Mouse (Mus musculus) c-Kit-positive CD71-positive TER-119-positive erythroid progenitor cells, embryonic 14.5 days (primary cell): ENCODE data around the gene Med24.

Source experiments
- DNase-seq: peaks from one replicate; pipeline ENCODE4 v3.0.0-alpha.2; 2013; ENCODE audit warnings: low spot score

Med24 gene

GRCm38 (mm10) chr11:98765421-98766309, 36.4 kb upstream of the Med24 start:
- DNase-seq: no peak

DNA sequence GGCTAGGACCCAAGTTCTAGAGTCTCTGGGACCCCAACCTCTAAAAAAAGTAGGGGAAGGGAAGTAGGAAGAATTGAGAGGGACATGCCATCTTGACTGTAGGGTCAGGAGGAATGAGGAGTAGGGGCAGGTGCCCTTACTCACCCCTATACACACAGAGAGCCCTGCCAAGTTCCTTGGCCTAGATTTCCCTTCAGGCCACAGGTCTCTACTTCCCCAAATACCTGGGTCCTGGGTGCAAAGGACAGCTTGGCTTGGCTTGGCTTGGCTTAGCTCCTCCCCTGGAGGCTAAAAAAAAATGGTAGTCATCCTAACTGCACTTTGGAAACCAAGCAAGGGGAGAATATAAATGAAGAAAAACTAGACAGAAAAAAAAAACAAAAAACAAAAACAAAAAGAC, 35.5 kb upstream of the Med24 start:
- no peak for DNase-seq

- DNase-seq: no peak
Measured at GRCm38 (mm10) chr11:98764091-98764490, 34.9 kb upstream of the Med24 start.

DNA sequence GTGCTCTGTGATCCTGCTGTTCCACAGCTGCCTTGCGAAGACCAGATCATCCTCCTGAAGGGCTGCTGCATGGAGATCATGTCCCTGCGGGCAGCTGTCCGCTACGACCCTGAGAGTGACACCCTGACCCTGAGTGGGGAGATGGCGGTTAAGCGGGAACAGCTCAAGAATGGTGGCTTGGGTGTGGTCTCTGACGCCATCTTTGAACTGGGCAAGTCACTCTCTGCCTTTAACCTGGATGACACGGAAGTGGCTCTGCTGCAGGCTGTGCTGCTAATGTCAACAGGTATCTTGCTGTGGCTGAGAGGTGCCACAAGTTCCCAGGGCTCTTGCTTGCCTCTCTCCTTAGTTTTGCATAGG, 34.2 kb upstream of the Med24 start:
- DNase-seq: no peak

DNA sequence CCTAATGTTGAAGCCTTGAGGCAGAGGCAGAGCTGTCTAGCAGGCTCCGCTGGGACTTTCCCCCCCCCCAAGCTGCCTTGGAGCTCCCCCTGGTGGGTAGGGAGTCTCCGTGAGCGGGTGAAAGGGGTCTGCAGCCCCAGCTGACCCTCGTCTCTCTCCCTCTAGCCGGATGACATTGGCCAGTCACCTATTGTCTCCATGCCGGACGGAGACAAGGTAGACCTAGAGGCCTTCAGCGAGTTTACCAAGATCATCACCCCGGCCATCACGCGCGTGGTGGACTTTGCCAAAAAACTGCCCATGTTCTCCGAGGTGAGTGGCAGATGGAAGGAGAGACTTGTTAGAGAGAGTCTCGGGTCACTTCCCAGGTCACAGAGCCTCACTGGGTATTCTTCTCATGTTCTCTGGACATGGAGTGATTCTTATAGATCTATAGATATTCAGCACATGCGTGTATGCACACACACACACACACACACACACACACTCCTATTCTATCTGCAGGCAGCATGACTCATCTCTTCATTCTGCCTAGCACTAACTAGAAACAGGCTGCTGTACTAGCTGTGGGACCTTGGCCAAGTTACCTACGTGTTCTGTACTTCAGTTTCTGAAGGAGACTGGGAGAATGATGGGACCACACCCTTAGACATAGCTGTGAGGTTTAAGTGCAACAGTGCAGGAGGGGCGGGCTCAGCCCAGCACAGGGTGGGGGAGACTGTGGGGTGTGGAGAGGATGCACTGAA, 33.7 kb upstream of the Med24 start:
- DNase-seq: no peak

GRCm38 (mm10) chr11:98761939-98762338, 32.7 kb upstream of the Med24 start:
- no peak for DNase-seq

- DNase-seq: no peak
Measured at GRCm38 (mm10) chr11:98756711-98757110, 27.5 kb upstream of the Med24 start.

- no peak for DNase-seq
Measured at GRCm38 (mm10) chr11:98755726-98756380, 26.6 kb upstream of the Med24 start.

GRCm38 (mm10) chr11:98754621-98755181, 25.5 kb upstream of the Med24 start:
- peak; percentile 75 for DNase-seq

DNA sequence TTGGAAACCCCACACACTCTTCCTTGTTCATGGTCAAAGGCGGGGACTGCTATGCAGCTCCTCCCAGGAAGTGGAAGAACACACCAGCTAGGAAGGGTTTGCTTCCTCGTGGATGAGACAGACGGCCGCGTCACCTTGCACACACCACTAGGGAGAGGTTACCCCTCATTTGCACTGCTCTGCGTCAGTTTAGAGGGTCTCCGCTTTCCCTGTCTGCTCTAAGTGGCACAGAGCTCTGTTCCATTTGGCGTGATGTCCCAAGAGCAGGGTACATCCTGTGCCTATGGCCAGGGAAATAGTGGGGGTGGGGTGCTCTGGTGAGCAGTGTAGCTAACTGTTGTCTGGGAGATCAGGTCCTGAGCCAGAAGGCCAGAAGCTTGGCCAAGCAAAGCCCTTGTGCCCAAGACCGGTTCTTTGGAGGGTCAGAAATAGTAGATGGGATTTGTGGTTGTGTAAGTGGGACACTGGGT, 25.0 kb upstream of the Med24 start:
- no peak for DNase-seq

- DNase-seq: no peak
Measured at GRCm38 (mm10) chr11:98753264-98753663, 24.0 kb upstream of the Med24 start.

DNA sequence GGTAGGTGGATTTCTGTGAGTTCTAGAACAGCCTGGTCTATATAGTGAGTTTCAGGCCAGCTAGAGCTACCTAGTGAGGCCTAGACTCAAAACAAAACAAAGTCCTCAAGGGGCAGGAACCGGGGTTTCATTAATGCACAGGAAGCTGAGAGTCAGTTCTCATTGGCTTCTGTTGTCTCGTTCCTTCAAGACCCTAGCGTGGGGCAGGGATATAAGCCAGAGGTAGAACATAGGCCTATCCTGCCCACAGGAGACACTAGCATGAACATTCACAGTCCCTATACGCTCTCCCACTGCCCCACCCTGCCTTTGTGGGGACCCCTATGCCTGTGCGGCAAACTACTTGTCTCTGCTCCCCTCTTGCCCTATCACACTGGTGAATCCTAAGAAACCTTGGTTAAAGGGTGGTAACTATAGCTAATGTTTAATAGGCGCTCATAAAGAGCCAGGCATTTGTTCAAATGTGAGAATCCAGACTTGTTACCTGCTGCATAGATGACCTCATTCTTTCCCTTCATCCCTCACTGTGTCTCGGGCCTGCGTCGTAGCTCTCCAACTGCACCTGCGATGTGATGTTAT, 23.4 kb upstream of the Med24 start:
- no peak for DNase-seq

DNA sequence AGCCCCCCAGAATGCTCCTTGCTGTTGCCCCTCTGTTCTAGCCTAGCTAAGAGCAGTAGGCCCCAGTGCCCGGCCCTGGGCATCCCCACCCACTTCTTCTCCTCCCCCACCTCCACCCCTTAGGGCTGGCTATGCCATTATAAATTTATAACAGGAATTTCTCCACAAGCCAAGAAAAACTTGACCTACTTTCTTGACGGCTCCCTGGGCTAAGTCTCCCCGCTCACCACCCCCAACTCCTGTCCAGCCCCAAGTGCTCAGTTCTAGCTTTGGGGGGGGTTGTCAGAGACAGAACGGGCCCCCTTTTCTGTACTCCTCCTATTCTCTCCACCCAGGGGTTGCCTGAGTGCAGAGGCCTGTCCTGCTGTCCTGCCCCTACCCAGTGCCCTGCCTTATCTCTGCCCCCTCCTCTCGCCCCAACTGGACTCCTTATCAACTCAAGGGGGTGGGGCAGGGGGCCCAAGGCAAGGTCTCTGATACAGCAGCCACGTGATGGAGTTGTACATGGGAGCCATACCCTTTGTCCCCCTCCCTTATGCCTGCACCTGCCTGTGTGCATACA, 22.1 kb upstream of the Med24 start:
- no peak for DNase-seq

GRCm38 (mm10) chr11:98750351-98751201, 21.3 kb upstream of the Med24 start:
- DNase-seq: no peak

DNA sequence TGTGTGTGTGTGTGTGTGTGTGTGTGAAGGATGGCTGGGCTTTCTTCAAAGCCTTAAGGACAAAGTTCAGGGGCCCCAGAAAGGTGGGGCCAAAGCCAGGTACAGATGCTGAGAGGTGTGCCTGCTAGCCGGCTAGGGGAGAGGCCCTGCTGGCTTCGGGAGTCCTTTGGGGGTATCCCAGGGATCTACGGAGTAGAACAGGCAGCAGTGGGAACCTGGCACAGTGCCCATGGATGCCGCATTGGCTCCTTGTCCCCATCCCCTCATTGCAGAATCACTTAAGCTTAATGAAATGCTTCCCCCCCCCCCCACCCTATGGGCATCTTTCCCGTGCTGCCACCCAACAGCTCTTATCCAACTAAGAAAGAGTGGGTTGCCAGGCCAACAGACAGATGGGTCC, 20.5 kb upstream of the Med24 start:
- DNase-seq: no peak

- DNase-seq: no peak
Measured at GRCm38 (mm10) chr11:98748506-98749416, 19.5 kb upstream of the Med24 start.

- no peak for DNase-seq
Measured at GRCm38 (mm10) chr11:98747804-98748505, 18.7 kb upstream of the Med24 start.

GRCm38 (mm10) chr11:98746855-98747693, 17.8 kb upstream of the Med24 start:
- peak; percentile 72 for DNase-seq
